Mouse (Mus musculus): Measurements from ENCODE around the gene Nck2.

DNA sequence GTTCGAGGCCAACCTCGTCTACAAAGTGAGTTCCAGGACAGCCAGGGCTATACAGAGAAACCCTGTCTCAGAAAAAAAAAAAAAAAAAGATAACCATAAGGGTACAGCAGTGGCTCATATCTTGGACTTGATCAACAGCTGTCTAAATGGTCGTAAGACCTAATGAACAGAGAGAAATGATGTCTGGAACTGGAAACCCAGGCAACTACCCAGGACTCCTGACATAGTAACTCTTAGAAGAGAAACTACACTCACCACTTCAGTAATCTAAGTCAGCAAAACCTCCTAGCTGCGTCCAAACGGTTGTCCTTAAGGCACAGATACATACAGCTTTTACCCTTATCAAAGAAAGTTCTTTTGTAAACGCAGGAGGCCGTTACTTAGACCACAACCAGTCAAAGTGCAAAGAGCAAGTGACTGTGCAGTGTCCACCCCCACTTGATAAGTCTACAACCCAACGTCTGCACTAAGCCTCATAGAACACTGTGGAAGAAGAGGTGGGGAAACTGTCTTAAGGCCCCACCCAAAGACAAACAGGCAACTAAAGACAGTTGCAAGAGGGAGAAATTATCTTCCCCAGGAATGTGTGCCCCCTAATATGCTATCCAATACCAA, 44.7 kb upstream of the Nck2 start:
- TF ChIP-seq TAL1 (IDR thresholded peaks at IDR 0.05; ENCODE audit: low read length) (no peak), GATA1 (IDR thresholded peaks at IDR 0.05; ENCODE audit: low read length) (no peak)
